Mouse (Mus musculus) thymus, postnatal 36 days (tissue): Measurements from ENCODE around the gene Gm10234.

Experiments used
- DNase-seq, 2 experiments: peaks; one replicate each; pipeline ENCODE4 v3.0.0; 2022; ENCODE audit warnings: mixed read lengths in 2 of 2

The Gm10234 gene

GRCm38 (mm10) chr6:95321812-95322211, at the start of gene Gm10234:
Gene Gm10234 (plus strand): TSS chr6:95322112.
- no peak for DNase-seq

- DNase-seq = no peak
Measured at GRCm38 (mm10) chr6:95277633-95278032, 44.3 kb upstream of the Gm10234 start.

- no peak for DNase-seq
Measured at GRCm38 (mm10) chr6:95296025-95296424, 25.9 kb upstream of the Gm10234 start.

- no peak for DNase-seq
Measured at GRCm38 (mm10) chr6:95298387-95298786, 23.5 kb upstream of the Gm10234 start.

GRCm38 (mm10) chr6:95300658-95301057, 21.3 kb upstream of the Gm10234 start:
- no peak for DNase-seq

DNA sequence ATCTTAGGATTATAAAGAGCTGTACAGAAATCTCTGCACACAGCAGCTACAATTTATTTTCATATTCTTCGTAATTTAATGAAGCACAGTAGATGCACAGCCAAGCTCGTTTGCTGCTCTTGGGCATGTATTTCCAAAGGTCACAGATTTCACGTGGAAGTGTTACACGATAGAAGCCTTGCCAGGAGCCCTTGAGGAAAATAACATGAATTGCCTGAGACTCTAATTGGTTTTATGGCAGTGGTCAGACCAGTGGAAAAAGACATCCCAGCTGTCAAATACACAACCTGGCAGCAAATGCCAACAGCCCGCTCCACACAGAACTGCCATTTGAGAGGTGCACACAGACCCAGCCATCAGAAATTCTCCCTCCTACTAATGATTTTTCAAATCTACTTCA, 9.3 kb downstream of the Gm10234 start:
- no peak for DNase-seq

DNA sequence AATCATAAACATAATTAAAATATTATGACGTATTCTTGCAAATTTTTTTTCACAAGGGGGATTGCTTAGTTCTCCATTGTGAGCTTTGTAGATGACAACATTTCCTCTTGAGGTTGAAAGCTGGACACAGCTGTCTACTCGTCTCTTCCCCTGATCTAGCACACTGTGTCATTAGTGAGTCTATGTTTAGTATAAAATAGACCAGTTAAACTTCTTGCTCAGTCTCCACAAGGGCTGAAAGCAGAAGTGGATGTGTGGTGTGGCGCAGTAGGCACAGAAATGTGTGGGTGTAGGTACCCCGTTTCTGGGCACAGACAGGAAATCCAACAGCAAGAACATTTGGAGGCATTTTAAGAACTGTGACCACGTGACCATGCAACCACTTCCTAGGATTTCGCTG, 12.9 kb downstream of the Gm10234 start:
- no peak for DNase-seq

DNA sequence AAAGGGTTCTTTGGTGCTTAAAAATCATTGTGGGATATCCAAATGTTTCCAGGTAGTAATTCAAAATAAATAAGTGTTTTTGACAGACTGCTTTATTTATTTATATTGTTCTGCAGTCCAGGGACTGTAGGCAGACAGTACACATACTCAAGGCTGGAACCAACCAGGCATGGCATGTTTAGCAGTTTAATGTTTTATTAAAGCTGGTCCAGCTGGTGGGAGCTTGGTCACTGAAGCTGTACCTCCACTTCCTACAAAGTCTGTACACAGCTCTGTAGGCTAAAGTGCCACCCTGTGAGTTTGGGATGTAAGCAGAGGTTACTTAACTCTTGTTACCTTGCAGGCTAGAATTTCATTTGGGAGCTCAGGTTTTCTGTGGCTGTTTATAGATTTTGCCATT, 27.5 kb downstream of the Gm10234 start:
- DNase-seq = no peak

DNA sequence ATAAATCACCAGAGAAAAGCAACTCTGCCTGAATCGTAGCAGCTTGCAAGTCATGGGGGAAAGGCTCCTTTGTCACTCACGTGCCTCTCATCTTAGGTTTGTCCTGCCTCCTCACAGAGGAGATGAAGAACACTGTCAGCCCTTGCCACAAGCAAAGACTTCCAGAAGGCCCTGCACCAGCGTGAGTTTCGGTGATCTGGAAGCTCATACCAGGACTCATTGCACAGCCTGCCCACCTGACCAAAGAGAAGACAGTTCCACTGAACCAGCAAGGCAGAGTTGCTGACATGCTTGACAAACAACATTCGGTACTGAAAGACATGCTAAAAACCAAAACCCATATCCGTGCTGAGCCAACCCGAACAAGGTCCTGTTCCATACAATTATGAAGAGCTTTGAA, 31.1 kb downstream of the Gm10234 start:
- DNase-seq = no peak

- DNase-seq = no peak
Measured at GRCm38 (mm10) chr6:95353886-95354285, 32.0 kb downstream of the Gm10234 start.

GRCm38 (mm10) chr6:95360084-95360483, 38.2 kb downstream of the Gm10234 start:
- DNase-seq = no peak

GRCm38 (mm10) chr6:95362707-95363106, 40.8 kb downstream of the Gm10234 start:
- DNase-seq = no peak

- no peak for DNase-seq
Measured at GRCm38 (mm10) chr6:95371811-95372210, 49.9 kb downstream of the Gm10234 start.
